Mouse (Mus musculus) small intestine, adult 2 months (tissue): ENCODE measurements around the gene Palm.

ENCODE experiments used
- CTCF ChIP-seq: fragments of 200-500 bp; IDR thresholded peaks from 2 replicates; pipeline ENCODE4 v1.5.1; 2012; ENCODE audit warnings: low read depth, mild to moderate bottlenecking, control low read depth, inconsistent platforms, low read length, moderate library complexity, mixed read lengths; ENCODE audit not compliant: insufficient replicate concordance, insufficient read length; ENCODE audit errors: extremely low read depth
- POLR2A ChIP-seq: fragments of 200-500 bp; IDR thresholded peaks from 2 replicates; pipeline ENCODE4 v1.6.1; 2012; ENCODE audit warnings: low read depth, mild to moderate bottlenecking, control low read depth, inconsistent platforms, low read length, moderate library complexity

GRCm38 (mm10) chr10:79806972-79807371 is 13.6 kb downstream of the Palm start:
- TF ChIP-seq POLR2A (no peak), CTCF (no peak)
